Mouse (Mus musculus): Measurements from ENCODE around the gene Ptpn7.

DNA sequence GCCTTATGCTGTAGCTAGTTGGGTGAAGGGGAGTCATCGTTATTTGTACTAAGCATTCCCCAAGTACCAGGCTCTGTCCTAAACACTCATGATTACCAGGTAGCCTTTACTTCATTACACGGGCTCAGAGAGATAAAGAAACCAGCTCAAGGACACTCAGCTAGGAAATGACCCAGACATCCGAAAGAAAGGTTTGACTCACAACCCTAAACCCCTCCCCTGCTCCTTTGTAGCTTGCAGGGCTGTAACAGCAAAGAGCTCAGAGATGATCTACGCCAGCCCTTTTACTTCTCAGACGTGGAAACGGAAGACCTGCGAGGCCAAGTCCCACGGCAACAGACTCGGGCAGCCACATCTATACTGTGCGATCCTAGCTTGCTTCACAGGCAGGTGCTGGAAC lies 37.8 kb downstream of the Ptpn7 start:
- TF ChIP-seq ZKSCAN1 (IDR thresholded peaks at IDR 0.05; ENCODE audit: low read depth, low read length) = no peak
- TF ChIP-seq POLR2A (IDR thresholded peaks at IDR 0.05; ENCODE audit: control insufficient read depth in 1 of 2, insufficient read depth in 1 of 2, low read depth in 1 of 2, low read length in 2 of 2, poor library complexity in 1 of 2) = no peak
- no peak for TF ChIP-seq GABPA (IDR thresholded peaks at IDR 0.05; ENCODE audit: low read depth, low read length)
- TF ChIP-seq POLR2AphosphoS2 (IDR thresholded peaks at IDR 0.05; ENCODE audit: low read length) = no peak
- no peak for TF ChIP-seq SMC3 (IDR thresholded peaks at IDR 0.05; ENCODE audit: low read depth, low read length)
- TF ChIP-seq TAL1 (IDR thresholded peaks at IDR 0.05; ENCODE audit: low read length) = no peak
- no peak for TF ChIP-seq CTCF (IDR thresholded peaks at IDR 0.05 in 2 of 3, conservative IDR thresholded peaks at IDR 0.05 in 1 of 3; ENCODE audit: control insufficient read depth in 1 of 3, insufficient read depth in 1 of 3, low read depth in 2 of 3, low read length in 3 of 3, poor library complexity in 1 of 3, severe bottlenecking in 1 of 3)
- TF ChIP-seq ELF1 (IDR thresholded peaks at IDR 0.05; ENCODE audit: low read depth, low read length) = no peak
- no peak for TF ChIP-seq MAFK (IDR thresholded peaks at IDR 0.05; ENCODE audit: borderline replicate concordance, low read depth, low read length)
- TF ChIP-seq RAD21 (IDR thresholded peaks at IDR 0.05; ENCODE audit: low read depth, low read length) = no peak
- no peak for TF ChIP-seq MYB (IDR thresholded peaks at IDR 0.05; ENCODE audit: low read depth, low read length)
- no peak for TF ChIP-seq NELFE (IDR thresholded peaks at IDR 0.05; ENCODE audit: low read depth, low read length)
- TF ChIP-seq MAZ (IDR thresholded peaks at IDR 0.05; ENCODE audit: low read depth, low read length) = no peak
- no peak for TF ChIP-seq EP300 (IDR thresholded peaks at IDR 0.05; ENCODE audit: low read depth in 1 of 2, low read length in 2 of 2)
